Mouse (Mus musculus): ENCODE measurements around the gene Akap12. TPM values are rescaled to one million over a fixed set of nuclear protein-coding genes. Genes with fewer than 3 reads are reported as not detected.
A peak's percentile ranks its signal among the peaks of the same experiment; 100 is the strongest.

Akap12 gene
- polyA plus RNA-seq, 1 experiment from 2014 or later: 71.4 TPM

DNA sequence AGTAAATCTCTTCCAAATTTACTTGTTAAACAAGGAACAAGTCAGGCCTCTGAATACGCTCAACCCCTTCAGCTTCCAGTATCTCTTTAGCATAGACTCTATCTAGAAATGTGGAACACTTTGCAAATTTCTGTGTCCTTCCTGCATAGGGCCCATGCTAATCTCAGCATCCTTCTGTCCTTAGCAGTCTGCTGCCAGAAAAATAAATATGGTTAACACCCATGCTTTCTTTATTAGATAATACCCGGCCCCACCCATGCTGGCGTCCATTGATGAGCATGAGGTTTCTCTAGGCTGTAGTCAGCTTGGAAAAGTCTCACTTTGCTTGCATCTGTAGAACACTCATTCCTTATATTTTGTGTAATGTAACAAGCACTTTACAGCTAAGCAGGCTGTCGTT is 27.2 kb downstream of the Akap12 start:
- no peak overlapping the region for H3K9ac ChIP-seq (ENCODE audit: low read length)
- H3K4me1 ChIP-seq (ENCODE audit: control insufficient read depth, insufficient read depth, low read length): peaks cover 19% of the 10 kb centered on the region
- ATAC-seq (ENCODE audit: insufficient read depth, low FRiP score): no peak
- no peaks in the 10 kb centered on the region for H3K36me3 ChIP-seq (ENCODE audit: control insufficient read depth, insufficient read depth, low read length)
- H3K27me3 ChIP-seq (ENCODE audit: control insufficient read depth, insufficient read depth, low read length): no peaks in the 10 kb centered on the region
- no peak overlapping the region for H3K27ac ChIP-seq (ENCODE audit: low read length)
- no peak overlapping the region for H3K4me3 ChIP-seq (replicated peaks; ENCODE audit: low read length)
- H3K9me3 ChIP-seq (replicated peaks; ENCODE audit: control insufficient read depth, low read length): no peaks in the 10 kb centered on the region
- WGBS: 66% methylated on average over 4 of the region's 4 CpGs
- no peak overlapping the region for H3K4me2 ChIP-seq (ENCODE audit: low read depth, low read length)

DNA sequence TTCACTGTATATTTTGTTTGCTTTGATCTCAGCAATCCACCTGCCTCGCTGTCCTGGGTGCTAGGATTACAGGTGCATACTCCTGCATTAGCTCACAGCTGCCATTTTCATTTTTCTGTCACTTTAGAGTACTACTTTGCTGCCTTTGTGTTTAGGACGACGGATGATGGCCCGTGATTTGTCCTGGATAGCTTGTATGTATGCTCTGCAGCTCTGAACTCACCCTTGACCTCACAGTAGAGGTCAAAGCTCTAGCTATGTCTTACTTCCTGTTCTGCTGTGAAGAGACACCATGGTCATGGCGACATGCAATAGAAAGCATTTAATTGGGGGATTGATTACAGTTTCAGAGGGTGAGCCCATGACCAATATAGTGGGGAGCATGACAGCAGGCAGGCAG is 37.4 kb downstream of the Akap12 start:
- Histone ChIP-seq H3K9me3 (replicated peaks; ENCODE audit: control insufficient read depth, low read length) (no peaks in the 10 kb centered on the region), H3K4me3 (replicated peaks; ENCODE audit: low read length) (no peak overlapping the region), H3K4me2 (ENCODE audit: low read depth, low read length) (no peak overlapping the region), H3K4me1 (ENCODE audit: control insufficient read depth, insufficient read depth, low read length) (no peaks in the 10 kb centered on the region), H3K27ac (ENCODE audit: low read length) (no peak overlapping the region), H3K27me3 (ENCODE audit: control insufficient read depth, insufficient read depth, low read length) (no peaks in the 10 kb centered on the region), H3K36me3 (ENCODE audit: control insufficient read depth, insufficient read depth, low read length) (no peaks in the 10 kb centered on the region), H3K9ac (ENCODE audit: low read length) (no peak overlapping the region)
- no peak for ATAC-seq (ENCODE audit: insufficient read depth, low FRiP score)
- WGBS: 65% methylated on average over 5 of the region's 5 CpGs

DNA sequence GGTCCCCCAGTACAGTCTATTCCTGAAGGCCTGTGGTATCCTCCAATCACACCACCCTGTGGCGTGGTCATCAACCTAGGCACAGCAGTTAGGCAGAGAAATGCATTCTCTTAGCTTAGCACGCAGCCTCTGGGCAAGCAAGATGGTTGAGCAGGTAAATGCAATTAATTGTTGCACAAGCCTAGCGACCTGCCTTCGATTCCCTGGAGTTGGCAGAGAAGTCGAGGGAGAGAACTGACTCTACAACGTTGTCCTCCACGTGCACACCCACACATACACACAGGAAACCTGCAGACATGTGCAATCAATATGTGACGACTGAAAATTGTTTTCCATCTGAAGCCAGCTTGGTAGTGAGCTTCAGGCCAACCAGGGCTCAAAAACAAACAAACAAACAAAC is 57.7 kb downstream of the Akap12 start:
- Histone ChIP-seq H3K36me3 (ENCODE audit: control insufficient read depth, insufficient read depth, low read length) (no peaks in the 10 kb centered on the region), H3K9ac (ENCODE audit: low read length) (no peak overlapping the region), H3K9me3 (replicated peaks; ENCODE audit: control insufficient read depth, low read length) (no peaks in the 10 kb centered on the region), H3K4me1 (ENCODE audit: control insufficient read depth, insufficient read depth, low read length) (peaks cover 5% of the 10 kb centered on the region), H3K27ac (ENCODE audit: low read length) (no peak overlapping the region), H3K4me3 (replicated peaks; ENCODE audit: low read length) (no peak overlapping the region), H3K27me3 (ENCODE audit: control insufficient read depth, insufficient read depth, low read length) (no peaks in the 10 kb centered on the region), H3K4me2 (ENCODE audit: low read depth, low read length) (no peak overlapping the region)
- 70% methylated on average over 8 of the region's 8 CpGs for WGBS
- no peak for ATAC-seq (ENCODE audit: insufficient read depth, low FRiP score)

DNA sequence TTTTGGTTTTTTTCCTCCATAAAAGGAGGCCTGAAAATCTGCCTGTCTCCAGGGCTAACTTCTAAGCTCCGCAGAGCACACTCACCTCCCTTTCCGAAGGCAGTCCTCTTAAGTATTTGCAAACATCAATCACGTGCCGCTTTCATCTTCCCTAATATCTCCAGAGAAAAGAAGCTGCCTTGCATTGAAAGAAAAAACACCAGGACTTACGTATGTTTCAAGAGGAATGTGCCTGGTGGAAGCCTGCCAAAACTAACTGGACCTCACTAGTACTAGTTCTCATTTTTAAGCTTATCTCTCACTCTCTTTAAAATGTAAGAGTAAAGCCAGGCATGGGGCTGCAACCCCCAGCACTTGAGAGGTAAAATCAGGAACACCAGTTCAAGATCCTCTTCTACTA is 59.4 kb downstream of the Akap12 start:
- H3K4me2 ChIP-seq (ENCODE audit: low read depth, low read length): no peak overlapping the region
- 20% methylated on average over 5 of the region's 5 CpGs for WGBS
- H3K9ac ChIP-seq (ENCODE audit: low read length): no peak overlapping the region
- H3K4me1 ChIP-seq (ENCODE audit: control insufficient read depth, insufficient read depth, low read length): peaks cover 5% of the 10 kb centered on the region
- no peak for ATAC-seq (ENCODE audit: insufficient read depth, low FRiP score)
- H3K36me3 ChIP-seq (ENCODE audit: control insufficient read depth, insufficient read depth, low read length): no peaks in the 10 kb centered on the region
- peak overlapping the region; percentile 65 for H3K27ac ChIP-seq (ENCODE audit: low read length)
- no peaks in the 10 kb centered on the region for H3K27me3 ChIP-seq (ENCODE audit: control insufficient read depth, insufficient read depth, low read length)
- H3K9me3 ChIP-seq (replicated peaks; ENCODE audit: control insufficient read depth, low read length): no peaks in the 10 kb centered on the region
- H3K4me3 ChIP-seq (replicated peaks; ENCODE audit: low read length): no peak overlapping the region

DNA sequence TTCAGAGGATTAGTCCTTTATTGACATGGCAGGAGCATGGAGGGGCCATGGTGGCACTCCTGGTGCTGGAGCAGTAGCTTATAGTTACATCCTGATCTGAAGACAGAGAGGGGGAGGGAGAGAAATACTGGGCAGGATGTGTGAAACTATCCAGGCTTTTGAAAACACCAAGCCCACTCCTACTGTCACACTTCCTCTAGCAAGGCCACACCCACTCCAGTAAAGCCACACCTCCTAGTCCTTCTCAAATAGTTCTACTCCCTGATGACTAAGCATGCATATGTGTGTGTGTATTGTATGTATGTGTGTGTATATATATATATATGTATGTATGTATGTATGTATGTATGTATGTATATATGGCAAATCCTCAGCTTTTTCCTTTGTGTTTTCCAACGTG is 61.5 kb downstream of the Akap12 start:
- Histone ChIP-seq H3K4me3 (replicated peaks; ENCODE audit: low read length) (no peak overlapping the region), H3K27ac (ENCODE audit: low read length) (no peak overlapping the region), H3K27me3 (ENCODE audit: control insufficient read depth, insufficient read depth, low read length) (no peaks in the 10 kb centered on the region), H3K4me2 (ENCODE audit: low read depth, low read length) (no peak overlapping the region), H3K9me3 (replicated peaks; ENCODE audit: control insufficient read depth, low read length) (no peaks in the 10 kb centered on the region), H3K4me1 (ENCODE audit: control insufficient read depth, insufficient read depth, low read length) (peaks cover 5% of the 10 kb centered on the region), H3K9ac (ENCODE audit: low read length) (no peak overlapping the region), H3K36me3 (ENCODE audit: control insufficient read depth, insufficient read depth, low read length) (no peaks in the 10 kb centered on the region)
- WGBS: 80% methylated on average over 1 of the region's 1 CpGs
- ATAC-seq (ENCODE audit: insufficient read depth, low FRiP score): no peak

DNA sequence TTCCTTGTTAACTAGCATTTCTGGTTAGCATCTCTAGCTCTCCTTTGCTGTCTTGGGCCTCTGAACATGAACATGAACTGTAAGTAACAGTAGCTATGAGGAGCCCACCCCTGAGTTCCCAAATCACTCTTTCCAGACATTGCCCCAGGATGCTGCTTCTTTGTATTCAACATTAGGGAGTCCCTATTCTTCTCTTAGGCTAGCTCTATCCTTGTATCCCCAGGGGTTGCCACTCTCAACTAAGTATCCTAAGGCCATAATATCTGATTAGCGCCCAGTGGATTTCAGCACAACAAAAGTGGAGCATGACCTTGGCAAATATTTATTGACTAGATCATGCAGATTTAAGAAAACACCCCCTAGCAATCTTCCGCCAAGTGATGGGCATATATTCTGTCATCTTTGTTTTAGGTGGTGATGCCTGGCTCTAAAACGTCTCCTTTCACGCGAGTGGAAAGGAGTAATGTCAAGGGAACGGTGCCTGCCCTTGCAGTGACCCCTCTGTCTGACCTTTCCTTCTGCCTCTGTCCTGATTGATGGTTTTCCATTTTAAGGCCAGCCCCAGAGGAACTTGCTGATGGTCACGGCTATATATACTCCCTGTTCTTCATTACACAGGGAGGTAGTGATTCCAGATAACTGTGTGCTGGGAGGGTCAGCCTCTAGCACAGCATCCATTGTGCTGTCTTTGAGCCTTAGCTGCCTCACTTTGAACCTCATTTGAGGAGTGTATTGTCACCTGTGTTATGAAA is 66.2 kb downstream of the Akap12 start:
- peaks cover 10% of the 10 kb centered on the region; the same call in 1 of the 2 replicates for H3K4me1 ChIP-seq (ENCODE audit: control insufficient read depth, insufficient read depth, low read length)
- H3K36me3 ChIP-seq (ENCODE audit: control insufficient read depth, insufficient read depth, low read length): no peaks in the 10 kb centered on the region
- H3K27ac ChIP-seq (ENCODE audit: low read length): no peak overlapping the region
- WGBS: 54% methylated on average over 7 of the region's 7 CpGs
- no peak overlapping the region for H3K4me3 ChIP-seq (replicated peaks; ENCODE audit: low read length)
- H3K27me3 ChIP-seq (ENCODE audit: control insufficient read depth, insufficient read depth, low read length): no peaks in the 10 kb centered on the region
- no peak for ATAC-seq (ENCODE audit: insufficient read depth, low FRiP score)
- no peak overlapping the region for H3K4me2 ChIP-seq (ENCODE audit: low read depth, low read length)
- H3K9ac ChIP-seq (ENCODE audit: low read length): no peak overlapping the region
- H3K9me3 ChIP-seq (replicated peaks; ENCODE audit: control insufficient read depth, low read length): no peaks in the 10 kb centered on the region

DNA sequence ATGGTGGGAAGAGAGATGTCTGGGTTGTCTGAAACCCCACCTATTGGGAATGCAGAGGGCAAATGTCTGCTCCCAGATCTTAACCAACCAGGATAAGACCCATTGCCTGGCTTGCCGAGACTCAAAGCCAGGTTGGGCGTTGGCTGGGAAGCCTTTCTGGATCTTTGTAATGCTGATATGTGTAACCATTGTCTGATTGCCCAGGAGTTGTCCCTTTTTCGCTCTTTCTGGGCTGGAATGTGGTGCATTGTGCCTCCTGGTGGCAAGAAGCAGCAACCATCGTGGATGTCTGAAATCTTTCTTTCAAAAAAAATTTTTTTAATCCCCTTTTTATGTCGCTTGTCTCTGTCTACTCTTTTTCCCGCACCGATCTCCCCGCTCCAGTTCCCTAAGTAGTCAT is 67.1 kb downstream of the Akap12 start:
- Histone ChIP-seq H3K27ac (ENCODE audit: low read length) (peak overlapping the region; percentile 81), H3K9ac (ENCODE audit: low read length) (0 out of 2 replicates have a peak overlapping the region, but pooled peaks have one; percentile 8), H3K4me3 (replicated peaks; ENCODE audit: low read length) (peak overlapping the region; percentile 50), H3K9me3 (replicated peaks; ENCODE audit: control insufficient read depth, low read length) (no peaks in the 10 kb centered on the region), H3K4me1 (ENCODE audit: control insufficient read depth, insufficient read depth, low read length) (peaks cover 10% of the 10 kb centered on the region; the same call in 1 of the 2 replicates), H3K36me3 (ENCODE audit: control insufficient read depth, insufficient read depth, low read length) (no peaks in the 10 kb centered on the region), H3K27me3 (ENCODE audit: control insufficient read depth, insufficient read depth, low read length) (no peaks in the 10 kb centered on the region), H3K4me2 (ENCODE audit: low read depth, low read length) (peak overlapping the region; percentile 63)
- 13% methylated on average over 8 of the region's 8 CpGs for WGBS
- ATAC-seq (ENCODE audit: insufficient read depth, low FRiP score): no peak

DNA sequence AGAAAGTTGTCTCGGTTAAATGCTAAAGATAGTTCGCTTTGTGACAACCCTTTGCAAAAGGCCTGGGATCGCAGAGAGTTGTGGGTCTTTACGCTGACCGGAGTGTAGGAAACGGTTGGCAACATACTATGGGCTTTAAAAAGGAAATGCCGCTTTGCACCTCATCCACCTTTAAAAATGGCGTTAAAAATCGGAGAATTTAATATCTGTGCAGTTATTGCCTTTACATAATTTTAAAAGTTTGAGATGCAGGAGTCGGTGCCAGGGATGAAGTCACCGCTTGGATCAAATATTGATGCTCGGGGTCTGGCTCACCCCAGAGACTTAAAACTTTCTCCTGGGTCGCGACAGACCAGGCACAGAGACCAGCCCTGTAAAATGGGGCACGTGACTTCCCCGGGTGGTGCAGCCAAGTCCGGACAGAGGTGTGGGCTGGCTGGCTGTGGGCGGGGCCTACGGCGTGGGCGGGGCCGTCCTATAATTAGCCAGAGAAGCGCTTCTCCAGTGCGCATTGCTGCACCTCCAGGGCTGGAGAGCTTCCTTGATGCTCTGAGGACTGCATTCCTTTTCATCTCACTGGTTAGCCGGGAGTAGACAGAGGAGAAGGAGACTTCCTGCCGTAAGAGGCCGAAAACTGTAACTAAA is 68.0 kb downstream of the Akap12 start:
- peak; percentile 94 for ATAC-seq (ENCODE audit: insufficient read depth, low FRiP score)
- WGBS: 6% methylated on average over 27 of the region's 27 CpGs
- Histone ChIP-seq H3K9me3 (replicated peaks; ENCODE audit: control insufficient read depth, low read length) (no peaks in the 10 kb centered on the region), H3K27me3 (ENCODE audit: control insufficient read depth, insufficient read depth, low read length) (no peaks in the 10 kb centered on the region), H3K9ac (ENCODE audit: low read length) (peak overlapping the region; percentile 59), H3K4me1 (ENCODE audit: control insufficient read depth, insufficient read depth, low read length) (peaks cover 13% of the 10 kb centered on the region; the same call in 1 of the 2 replicates), H3K4me3 (replicated peaks; ENCODE audit: low read length) (peak overlapping the region; percentile 50), H3K27ac (ENCODE audit: low read length) (peak overlapping the region; percentile 81), H3K36me3 (ENCODE audit: control insufficient read depth, insufficient read depth, low read length) (no peaks in the 10 kb centered on the region), H3K4me2 (ENCODE audit: low read depth, low read length) (peak overlapping the region; percentile 63)

DNA sequence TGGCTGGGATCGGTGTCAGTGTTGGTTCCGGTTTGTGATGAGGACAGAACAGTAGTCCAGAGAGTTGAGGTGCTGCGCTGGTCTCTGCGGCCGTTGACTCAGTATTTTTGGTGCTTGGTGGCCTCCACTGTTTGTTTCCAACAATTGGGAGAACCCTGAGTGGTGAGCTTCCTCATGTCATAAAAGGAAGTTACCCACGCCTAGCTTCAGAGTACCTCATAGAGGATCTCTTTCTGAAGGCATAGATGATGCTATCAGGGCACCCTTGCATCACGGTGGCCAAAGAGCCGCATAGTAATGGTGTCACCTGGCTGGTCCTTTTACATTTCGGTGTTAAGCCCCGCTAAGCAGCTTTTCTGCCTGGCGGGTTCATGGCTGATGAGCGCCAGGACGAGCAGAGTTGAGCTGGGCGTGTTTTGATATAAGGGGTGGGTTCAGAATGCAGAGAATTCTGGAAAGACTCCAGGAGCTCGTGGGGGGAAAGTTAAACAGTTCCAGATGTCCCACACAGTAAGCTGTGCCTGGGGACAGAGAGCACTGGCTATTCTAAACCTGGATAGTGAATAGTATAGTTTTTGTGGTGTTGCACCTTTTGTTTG is 72.8 kb downstream of the Akap12 start:
- Histone ChIP-seq H3K9ac (ENCODE audit: low read length) (0 out of 2 replicates have a peak overlapping the region, but pooled peaks have one; percentile 9), H3K4me3 (replicated peaks; ENCODE audit: low read length) (peak overlapping the region; percentile 10; the same call in 1 of the 2 replicates), H3K27ac (ENCODE audit: low read length) (peak overlapping the region; percentile 21; the same call in 1 of the 2 replicates), H3K4me1 (ENCODE audit: control insufficient read depth, insufficient read depth, low read length) (peaks cover 11% of the 10 kb centered on the region; the same call in 1 of the 2 replicates), H3K4me2 (ENCODE audit: low read depth, low read length) (peak overlapping the region; percentile 41), H3K9me3 (replicated peaks; ENCODE audit: control insufficient read depth, low read length) (no peaks in the 10 kb centered on the region), H3K36me3 (ENCODE audit: control insufficient read depth, insufficient read depth, low read length) (no peaks in the 10 kb centered on the region), H3K27me3 (ENCODE audit: control insufficient read depth, insufficient read depth, low read length) (no peaks in the 10 kb centered on the region)
- WGBS: 37% methylated on average over 15 of the region's 15 CpGs
- peak; percentile 62 for ATAC-seq (ENCODE audit: insufficient read depth, low FRiP score)
